Mouse (Mus musculus) cerebellum, adult 18-20 months (tissue): Measurements from ENCODE around the gene Stk32b.

ENCODE experiments used
- DNase-seq, 2 experiments: peaks; one replicate each; pipeline ENCODE4 v3.0.0; 2021

Gene Stk32b

DNA sequence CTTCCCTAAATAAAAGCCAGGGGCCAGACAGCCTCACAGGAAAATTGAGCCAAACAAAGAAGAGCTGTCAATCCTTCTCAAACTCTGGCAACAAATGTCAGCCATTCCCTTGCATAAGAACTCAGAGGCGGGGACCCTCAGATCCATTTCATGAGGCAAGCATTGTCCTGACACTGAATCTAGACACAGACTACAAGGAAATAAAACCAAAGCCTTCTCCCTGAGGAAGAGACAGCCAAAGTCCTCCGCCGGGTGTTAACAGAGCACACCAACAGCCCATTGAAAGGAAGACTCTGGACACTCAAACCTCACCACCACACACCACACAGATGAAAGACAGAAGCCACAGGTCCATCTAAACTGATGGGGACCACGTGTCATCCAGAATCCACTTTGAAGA, 57.8 kb downstream of the Stk32b start:
- DNase-seq, result no peak

DNA sequence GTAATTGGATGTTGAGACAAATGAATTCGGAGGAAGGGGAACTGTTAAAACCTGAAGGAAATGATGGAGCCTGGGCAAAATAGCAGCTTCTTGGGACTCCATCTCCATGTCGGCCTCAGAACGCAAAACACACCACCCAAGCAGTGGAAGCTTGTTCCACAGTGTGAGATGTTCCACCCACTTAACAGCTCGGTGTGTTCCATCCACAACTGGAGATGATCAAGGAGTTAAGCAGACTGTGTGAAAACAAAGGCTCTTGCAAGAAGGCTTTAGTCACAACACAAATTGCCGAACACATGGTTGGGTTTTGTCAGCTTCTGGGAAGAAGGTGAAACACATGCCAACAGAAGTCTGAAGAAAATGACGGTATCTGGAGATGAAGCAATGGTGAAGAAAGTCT, 59.2 kb downstream of the Stk32b start:
- no peak for DNase-seq

DNA sequence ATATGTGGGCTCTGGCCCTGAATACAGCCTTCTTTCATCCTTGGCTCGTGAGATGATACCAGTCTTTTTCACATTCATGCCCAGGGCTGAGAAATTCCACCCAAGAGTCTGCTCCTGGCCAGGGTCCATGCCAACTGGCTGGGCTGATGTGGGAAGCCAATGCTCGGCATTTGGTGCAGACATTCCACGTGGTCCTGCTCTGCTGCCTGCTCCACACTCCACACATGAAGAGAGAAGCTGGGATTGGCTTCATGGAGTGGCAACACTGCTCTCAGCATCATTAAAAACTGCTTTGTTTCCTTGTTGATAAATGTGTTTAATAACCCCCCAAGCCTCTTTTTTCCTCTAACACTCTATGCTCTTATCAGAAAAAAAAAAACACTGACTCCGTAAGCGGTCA, 61.8 kb downstream of the Stk32b start:
- DNase-seq, result no peak

DNA sequence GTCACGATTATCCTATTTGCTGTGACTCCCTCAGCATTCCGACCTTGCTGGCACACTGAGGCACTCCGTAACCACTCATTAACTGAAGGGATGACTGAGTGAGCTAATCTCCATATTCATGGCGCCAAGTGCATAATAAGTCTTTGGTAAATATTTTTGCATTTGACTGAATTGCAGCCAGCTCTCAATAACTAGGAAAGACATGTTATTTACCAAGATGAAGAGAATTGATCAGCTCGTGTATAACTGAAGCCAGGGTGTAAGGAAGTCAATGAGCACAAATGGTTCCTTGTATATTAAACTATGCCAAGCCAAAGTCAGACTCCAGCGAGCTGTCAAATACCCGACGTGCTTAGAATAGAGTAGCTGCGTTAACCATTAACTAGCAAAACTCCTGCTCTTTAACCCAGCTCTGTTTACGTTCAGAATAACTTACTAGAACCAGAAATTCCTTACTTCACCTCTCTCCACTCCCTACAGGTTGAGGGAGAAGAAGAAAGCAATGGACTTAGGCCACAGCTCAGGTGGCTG, 66.2 kb downstream of the Stk32b start:
- DNase-seq, result no peak

DNA sequence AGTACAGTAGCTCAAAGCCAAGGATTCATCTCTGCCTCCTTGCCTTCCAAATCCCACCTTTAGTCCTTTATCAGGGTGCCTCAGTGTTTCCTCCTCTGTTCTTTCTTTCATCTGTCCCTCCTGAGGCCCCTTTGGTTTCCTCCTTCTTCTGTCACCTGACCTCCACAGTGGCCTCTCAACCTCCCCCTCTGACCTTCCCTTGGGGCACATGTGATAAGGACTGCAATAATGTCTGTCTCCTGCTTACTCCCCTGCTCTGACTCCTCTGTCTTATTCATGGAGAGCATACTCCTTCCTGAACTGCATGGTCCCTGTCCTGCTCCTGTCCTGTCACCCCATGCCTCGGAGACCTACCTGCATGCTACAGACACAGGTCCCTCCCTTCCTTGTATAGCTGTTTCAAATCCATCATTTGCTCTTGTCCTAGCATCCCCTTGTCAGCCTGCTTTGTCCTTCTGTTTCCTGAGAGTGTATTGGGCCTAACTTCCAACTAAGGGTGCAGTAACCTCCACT, 66.8 kb downstream of the Stk32b start:
- DNase-seq, result no peak

DNA sequence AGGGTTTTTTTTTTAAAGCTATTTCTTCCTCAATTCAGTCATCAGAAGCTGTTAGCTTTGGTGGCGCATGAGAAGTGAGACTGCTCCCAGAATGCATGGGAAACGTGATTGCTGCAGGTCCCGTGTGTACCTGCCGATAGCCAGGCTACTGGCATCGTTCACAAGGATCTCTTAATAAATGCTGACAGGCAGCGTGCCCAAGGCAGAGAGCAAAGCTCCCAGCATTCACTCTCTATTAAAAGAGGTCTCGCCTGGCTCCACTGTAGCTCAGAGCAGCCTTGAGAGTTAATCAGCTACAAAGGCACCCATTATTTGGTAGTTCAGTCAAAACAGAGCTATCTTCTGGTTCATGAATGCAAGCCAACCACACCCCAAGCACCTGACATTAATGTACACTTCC, 72.9 kb downstream of the Stk32b start:
- DNase-seq, result no peak

DNA sequence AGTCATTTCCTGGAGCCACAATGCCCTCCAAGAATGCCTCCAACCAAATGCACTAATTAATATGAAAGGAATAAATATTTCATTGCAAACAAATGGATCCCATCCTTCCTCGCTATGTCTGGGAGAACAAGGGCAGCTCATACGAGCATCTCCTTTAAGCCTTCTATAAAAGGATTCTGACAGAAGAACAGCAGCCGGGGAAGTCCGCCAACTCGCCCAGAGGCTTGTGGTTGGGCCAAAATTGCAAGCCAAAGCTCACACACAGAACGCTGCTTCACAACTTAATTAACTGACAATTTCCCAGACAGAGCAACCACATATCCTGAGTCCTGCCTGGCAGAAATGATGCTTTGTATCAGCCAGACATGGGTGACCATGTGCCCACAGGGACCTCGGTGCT, 74.5 kb downstream of the Stk32b start:
- no peak for DNase-seq

DNA sequence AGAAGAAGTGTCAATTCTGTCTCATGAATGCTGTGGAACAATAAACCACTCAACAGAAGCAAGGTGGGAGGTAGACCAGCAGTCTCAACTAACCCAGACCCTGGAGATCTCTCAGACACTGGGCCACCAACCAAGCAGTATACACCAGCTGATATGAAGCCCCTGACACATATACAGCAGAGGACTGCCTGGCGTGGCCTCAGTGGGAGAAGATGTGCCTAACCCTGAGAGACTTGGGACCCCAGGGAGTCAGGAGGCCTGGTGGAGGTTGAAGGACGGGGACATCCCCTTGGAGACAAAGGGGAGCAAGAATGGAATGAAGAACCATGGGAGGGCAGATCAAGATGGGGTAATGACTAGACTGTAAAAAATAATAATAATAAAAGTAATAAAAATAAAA, 82.2 kb downstream of the Stk32b start:
- DNase-seq, result no peak

DNA sequence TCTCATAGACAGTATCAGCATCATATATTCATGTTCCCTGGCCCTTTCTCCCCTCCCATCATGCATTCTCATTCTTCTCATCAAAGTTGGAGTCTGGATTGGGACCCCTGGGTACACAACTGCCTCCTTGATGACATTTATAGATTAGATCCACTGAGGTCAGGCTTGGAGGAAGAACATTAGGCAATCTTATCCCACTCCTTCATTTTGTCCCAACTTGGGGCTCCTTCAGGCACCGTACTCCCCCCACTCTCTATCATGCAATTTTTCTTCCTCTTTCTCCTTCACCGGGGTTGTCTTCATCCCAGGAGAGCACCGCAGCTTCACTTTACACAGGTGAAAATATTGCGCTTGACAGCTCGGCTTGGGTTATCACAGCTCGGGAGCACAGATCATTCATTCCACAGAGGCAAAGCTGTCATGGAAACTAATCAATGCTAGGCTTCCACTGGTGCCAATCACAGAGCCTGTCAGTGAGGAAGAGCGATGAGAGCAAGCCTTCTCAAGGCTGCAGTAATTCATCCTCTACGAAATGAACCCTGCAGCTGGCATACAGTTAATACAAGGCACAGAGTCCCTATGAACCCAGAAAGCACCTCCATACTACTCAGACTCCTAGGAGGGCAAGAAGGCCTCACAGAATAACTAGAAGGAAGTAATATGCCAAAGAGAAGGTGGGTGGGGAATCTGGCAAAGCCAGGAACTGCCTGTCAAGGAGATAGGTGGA, 89.4 kb downstream of the Stk32b start:
- DNase-seq, result no peak

DNA sequence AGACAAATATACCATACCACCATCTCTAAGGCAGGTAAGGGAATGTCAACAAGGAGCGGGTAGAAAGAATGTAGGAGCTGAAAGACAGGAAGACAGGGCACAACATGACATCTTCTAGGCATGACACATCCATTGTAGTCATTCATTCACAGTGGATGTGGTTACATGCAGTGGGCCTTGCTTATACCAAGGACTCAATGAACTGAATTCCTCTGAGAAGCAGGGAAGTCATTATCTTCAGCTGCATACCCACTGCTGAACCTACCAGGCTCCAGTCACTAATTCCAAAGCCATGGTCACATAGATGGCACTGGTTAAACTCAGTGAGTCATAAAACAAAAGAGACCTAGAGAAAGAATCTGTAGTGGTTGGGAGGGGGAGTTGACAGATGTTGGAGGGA, 105.1 kb downstream of the Stk32b start:
- no peak for DNase-seq

DNA sequence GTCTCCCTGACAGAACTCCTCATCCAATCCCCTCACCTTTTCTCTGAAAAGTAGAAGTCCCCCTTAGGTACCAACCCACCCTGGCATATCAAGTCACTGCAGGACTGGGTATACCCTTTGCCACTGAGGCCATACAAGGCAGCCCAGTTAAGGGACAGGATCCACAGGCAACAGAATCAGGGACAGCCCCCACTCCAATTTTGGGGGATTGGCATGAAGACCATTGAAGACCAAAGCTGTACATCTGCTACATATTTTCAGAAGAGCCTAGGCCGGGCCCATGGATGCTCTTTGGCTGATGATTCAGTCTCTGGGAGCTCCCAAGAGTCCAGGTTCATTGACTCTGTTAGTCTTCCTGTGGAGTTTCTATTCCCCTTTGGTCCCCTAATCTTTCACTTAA, 117.4 kb downstream of the Stk32b start:
- DNase-seq, result no peak

DNA sequence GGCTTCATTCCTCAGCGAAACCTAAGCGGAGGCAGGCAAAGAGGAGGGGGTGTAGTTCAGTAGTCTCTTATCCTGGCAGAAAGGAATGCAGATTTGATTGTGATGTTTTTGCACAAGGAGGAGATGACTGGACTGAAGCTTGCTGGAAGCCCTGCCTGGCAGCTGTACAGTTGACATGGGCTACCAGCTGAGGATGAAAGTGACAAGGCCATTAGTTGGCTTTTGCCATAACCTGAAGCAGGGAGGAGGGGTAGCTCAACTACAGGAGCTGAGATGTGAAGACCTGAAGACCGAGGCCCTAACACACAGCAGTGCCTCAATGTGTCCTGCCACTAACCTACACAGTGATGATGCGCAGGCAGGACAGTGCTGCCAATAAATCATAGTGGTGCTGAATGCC, 118.7 kb downstream of the Stk32b start:
- no peak for DNase-seq

DNA sequence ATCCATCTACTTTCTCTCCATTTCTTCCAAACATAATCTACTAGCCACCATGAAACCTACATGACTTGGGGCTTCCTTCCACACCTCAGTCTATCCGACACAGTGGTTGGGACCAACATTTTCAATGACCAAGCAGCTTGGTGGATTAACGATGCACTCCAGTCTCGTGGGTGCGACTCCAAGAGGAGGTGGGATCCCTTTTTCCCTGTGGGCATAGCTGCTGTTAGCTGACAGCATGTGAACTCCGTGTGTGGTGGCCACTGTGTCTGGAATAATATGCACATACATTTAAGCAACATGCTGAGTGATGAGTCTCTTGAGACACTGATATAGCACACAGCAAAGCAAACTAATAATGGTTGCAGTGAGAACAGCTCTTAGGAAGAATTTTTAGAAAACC, 124.6 kb downstream of the Stk32b start:
- DNase-seq, result no peak

DNA sequence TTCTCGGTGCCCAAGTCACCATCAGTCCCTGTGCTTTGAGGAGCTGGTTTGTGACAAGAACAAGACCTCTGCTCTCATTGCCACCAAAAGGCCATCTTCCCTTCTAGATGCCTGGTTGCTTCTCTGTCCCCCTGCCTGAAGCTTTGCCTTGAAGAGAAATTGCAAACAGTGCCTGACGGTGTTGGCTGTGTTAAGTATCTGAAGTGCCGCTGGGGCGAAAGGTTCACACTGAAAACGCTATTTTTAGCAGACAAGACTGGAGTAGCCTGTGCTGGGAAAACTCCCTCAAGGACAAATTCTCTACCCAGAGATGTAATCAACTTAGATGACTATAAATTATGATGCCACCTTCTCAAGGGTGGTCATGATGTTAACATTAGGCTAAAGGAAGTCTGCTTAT, 129.1 kb downstream of the Stk32b start:
- DNase-seq, result no peak

DNA sequence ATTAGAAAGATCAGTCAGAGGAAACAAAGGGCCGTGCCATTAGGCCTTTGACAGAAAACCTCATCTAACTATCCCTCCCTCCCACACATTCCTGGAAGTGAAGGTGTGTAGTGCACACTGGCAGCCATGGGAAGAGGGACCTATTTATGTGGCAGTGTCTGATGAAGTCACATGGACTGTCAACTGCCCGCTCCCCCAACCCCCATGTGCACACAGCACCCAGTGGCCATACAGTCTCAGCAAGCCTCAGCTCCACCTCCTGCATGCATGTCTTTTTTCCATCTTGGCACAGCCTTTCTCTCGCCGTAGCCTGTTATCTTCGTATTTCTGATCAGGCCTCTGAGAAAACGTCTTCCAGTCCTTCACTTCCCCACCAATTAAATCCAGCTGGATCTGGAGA, 130.9 kb downstream of the Stk32b start:
- DNase-seq, result no peak

DNA sequence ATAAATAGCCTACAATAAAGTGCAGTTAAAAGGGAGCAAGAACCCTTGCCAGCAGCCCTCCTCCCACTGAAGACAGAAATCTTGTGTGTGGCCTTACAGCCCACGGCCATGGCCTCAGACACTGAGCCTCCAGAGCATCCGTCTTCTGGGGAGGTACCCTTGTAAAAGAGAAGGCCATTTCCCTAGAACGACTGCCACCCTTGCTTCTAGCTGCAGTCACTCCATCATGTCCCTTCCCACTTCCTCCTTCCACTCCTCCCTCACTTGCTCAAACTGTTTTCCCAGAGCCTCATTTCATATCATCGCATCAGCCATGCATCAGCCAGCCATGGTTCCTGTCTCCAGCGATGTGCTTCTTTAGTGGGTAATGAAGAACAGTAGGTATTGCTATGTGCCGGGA, 141.5 kb downstream of the Stk32b start:
- DNase-seq, result no peak

DNA sequence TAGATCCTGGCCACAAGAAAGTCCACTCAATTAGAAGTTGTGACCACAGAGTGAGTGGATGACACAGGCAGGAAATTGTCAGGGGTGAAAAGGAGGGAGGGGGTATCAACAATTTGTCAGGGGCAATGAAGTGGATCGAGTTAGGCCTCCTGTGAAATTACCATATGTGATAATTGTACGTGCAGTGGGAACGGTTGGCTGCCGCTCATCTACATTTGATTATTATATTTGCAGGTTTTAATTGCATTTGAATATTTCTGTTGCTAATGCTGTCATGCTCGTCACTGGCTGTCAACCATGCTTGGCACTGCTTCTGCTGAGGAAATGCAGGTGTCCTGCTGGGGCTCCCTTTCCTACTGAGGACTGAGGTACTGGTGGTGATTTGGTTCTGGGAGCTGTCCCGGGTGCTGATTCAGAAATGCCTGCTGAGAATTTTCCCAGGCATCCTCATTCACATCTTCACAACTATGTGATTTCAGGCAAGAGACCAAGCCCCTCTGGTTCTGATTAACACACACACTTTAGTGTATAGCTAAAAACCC, 159.6 kb downstream of the Stk32b start:
- DNase-seq, result no peak

DNA sequence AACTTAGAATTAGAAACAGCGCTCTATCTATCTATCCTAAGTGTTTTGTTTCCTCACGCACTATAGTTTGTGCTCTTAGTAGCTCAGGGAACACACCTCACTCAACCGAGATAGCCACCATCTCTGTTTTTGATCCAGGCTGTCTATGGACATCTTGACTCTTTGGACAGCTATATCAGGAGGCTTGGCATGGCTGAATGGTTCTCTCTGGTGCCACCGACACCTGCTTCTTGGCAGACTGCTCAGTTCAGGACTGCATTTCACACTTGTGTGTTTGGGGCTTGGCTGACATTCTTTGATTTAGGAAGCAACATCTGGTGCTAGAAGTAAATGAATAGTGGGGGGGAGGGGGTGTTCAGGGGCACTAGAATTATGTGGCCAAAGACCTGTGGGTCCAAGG, 162.7 kb downstream of the Stk32b start:
- no peak for DNase-seq

DNA sequence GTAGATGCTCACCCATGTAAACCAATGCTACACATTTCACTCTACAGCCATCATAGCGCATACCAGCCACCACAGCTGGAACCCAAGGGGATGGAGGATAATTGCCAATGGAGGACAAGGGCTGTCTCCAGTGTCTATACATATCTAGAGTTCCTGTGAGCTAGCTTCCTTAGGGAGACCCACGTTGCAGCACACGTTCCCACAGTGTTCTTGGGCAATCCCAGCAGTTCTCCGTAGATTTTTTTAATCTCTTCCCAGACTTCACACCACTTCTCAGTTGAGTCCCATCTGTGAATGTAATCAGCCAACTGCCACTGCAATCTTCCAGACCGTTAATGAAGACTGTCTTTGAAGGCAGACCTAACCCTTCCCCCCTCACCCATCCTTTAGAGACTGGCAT, 165.3 kb downstream of the Stk32b start:
- no peak for DNase-seq

DNA sequence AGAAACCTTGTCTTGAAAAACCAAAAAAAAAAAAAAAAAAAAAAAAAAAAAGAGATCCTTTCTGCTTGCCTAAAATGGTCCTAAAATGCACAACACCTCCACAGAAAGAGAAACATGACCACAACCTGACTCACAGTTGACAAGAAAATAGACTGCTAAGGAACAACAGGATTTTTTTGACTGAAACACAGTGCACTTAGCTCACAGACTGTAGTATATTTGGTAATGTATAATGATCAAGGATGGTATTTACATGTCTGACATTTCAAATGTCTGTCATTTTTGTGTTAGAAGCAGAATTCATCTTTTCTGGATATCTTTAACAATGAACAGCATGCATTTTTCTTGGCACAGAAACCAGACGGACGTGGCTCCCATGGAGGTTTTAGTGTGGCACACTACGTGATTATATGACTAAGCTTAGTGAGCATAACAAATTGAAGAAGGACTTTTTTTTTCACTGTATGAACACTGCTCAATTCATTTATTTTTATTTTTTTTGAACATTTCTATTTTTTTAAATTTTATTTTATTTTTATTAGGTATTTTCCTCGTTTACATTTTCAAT, 181.2 kb downstream of the Stk32b start:
- DNase-seq, result no peak

DNA sequence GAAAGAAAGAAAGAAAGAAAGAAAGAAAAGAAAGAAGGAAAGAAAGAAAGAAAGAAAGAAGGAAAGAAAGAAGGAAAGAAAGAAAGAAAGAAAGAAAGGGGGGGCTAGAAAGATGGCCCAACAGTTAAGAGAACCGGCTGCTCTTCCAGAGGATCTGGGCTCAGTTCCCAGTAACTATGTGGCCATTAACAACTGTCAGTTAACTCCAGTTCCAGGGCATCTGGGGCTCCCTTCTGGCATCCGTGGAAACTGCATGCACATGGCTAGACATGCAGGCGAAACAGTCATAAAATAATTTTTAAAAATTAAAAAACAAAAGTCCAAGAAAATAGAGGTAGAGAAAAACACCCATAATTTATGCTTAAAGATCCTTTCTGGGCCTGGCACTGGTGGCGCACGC, 181.7 kb downstream of the Stk32b start:
- DNase-seq, result no peak

DNA sequence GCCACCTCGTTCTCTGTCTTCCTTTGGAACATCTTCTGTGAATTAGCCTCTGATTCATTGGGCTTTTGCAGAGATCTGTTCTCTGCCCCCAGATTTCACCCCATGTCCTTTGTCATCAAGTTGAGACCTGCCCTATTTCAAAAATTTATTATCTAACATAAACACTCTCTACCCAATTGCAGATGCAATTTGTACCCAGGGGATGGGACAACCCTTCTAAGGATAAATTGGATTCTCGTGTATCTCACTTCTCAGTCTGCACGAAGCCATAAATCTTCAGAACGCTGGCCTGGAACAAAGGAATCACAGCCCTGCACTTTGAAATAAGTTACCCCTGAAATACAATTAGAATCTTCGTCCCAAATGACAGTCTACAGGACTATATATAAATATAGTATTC, 191.6 kb downstream of the Stk32b start:
- DNase-seq, result no peak

DNA sequence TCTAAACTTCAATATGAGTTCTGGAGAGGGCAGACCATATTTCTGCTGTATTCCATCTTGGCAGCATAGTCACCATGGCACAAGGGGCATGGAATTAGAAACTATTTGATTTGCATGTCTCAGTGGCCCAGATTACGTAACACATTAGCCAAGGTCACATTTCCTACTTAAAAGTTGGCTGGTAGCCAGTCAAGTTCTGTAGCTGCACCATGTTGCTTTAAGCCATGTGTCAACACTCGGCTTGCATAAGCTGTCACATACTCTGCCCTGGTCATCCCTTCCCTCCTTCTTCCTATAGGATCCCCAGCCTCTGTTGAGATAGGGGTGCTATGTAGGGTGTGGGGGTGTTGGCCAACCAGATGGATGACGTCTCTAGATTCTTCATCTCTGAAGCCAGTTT, 196.5 kb downstream of the Stk32b start:
- no peak for DNase-seq

DNA sequence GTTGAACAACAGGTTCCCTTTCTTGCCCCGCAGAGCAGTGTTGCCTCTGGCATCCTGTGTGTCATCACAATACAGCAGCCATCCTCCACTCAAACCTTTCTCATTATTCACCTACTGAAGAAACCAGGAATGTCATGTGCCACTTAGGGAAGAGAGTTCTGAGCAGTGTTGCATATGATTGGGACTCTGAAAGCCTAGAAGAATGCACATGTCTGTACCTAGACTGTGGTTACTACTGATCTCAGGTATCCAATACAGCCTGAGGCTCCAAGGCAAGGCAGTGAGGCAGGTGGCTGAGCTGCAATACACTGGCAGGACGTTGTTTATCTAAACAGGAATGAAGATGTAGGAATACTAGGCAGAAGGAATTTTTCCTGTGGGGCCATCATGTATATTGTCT, 204.5 kb downstream of the Stk32b start:
- no peak for DNase-seq
